Mouse (Mus musculus) liver, adult 2 months (tissue): Measurements from ENCODE around the gene Clcnka.

Experiments
- CTCF ChIP-seq: fragments of 200-500 bp; IDR thresholded peaks from 2 replicates; pipeline ENCODE4 v1.5.1; 2011; ENCODE audit warnings: low read depth, low read length, control low read depth
- POLR2A ChIP-seq: fragments of 200-500 bp; IDR thresholded peaks from 2 replicates; pipeline ENCODE4 v1.6.1; 2011; ENCODE audit warnings: low read length, control low read depth; ENCODE audit not compliant: insufficient read depth; ENCODE audit errors: extremely low read depth

DNA sequence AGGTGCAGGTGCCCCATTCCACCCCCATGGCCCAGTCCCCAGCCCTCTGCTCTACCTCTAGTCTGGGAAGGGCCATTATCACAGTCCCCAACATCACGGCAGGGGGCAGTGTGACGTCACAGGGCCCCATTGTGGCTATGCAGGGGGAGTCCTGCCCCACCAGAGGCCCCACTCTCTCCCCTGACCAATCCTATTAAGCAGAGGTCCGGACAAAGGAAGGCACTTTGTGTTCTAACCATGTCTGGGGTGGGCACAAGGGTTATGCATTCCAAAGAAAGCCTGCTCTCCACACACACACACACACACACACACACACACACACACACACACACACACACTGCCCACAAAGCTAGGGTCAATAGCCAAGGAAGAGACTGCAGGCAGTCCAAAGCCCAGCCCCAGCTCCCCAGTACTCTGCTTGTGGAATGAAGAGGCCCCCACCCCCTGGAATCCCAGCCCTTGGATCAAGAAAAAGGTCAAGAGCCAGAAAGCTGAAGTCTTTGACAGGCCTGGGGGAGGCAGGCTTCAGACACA is 63.2 kb downstream of the Clcnka start:
- TF ChIP-seq POLR2A (no peak), CTCF (no peak)
